Mouse (Mus musculus): Measurements from ENCODE around the gene Chp1. TPM values are rescaled to one million over a fixed set of nuclear protein-coding genes. Genes with fewer than 3 reads are reported as not detected.

The Chp1 gene
- 10 to 100 TPM; 71.1 to 77.2 TPM for polyA plus RNA-seq (2017; shearing (Covaris generic))

GRCm38 (mm10) chr2:119547522-119548370 lies at the start of gene Chp1, which contains the start of gene Exd1:
Gene Chp1 (plus strand): TSS chr2:119547697.
Gene Exd1 (minus strand): TSS chr2:119547627.

GRCm38 (mm10) chr2:119618199-119618982 lies 70.9 kb downstream of the Chp1 start, which contains the start of the genes Nusap1 and Oip5:
Gene Nusap1 (plus strand): TSS chr2:119618298.
Gene Oip5 (minus strand): TSS chr2:119618469.

Other genes with a start within 250 kb of the Chp1 start
- gene Dll4, start 221.9 kb upstream of the Chp1 start, polyA plus RNA-seq (2017; shearing (Covaris generic)) = not detected
- under 1 TPM in 1 of 2 experiments, not detected in 1; 0.58 TPM for gene Chac1, start 196.5 kb upstream of the Chp1 start, polyA plus RNA-seq (2017; shearing (Covaris generic))
- 1 to 10 TPM; 4.4 to 5.4 TPM for gene Ino80, start 70.0 kb upstream of the Chp1 start, polyA plus RNA-seq (2017; shearing (Covaris generic))
- gene Exd1, start 70 bp upstream of the Chp1 start, polyA plus RNA-seq (2017; shearing (Covaris generic)) = under 1 TPM in 1 of 2 experiments, not detected in 1; 0.28 TPM
- 10 to 100 TPM; 15.9 to 19.7 TPM for gene Nusap1, start 70.6 kb downstream of the Chp1 start, polyA plus RNA-seq (2017; shearing (Covaris generic))
- 1 to 10 TPM; 6.6 to 8.3 TPM for gene Oip5, start 70.8 kb downstream of the Chp1 start, polyA plus RNA-seq (2017; shearing (Covaris generic))
- 10 to 100 TPM; 29.9 to 37.0 TPM for gene Ndufaf1, start 115.1 kb downstream of the Chp1 start, polyA plus RNA-seq (2017; shearing (Covaris generic))
- 10 to 100 TPM; 55.1 to 93.3 TPM for gene Rtf1, start 127.4 kb downstream of the Chp1 start, polyA plus RNA-seq (2017; shearing (Covaris generic))
- 1 to 10 TPM; 1.1 to 1.5 TPM for gene Itpka, start 194.6 kb downstream of the Chp1 start, polyA plus RNA-seq (2017; shearing (Covaris generic))
- 1 to 10 TPM in 1 of 2 experiments, under 1 TPM in 1; 0.57 to 2.0 TPM for gene Ltk, start 212.7 kb downstream of the Chp1 start, polyA plus RNA-seq (2017; shearing (Covaris generic))
- gene Rpap1, start 239.8 kb downstream of the Chp1 start, polyA plus RNA-seq (2017; shearing (Covaris generic)) = 10 to 100 TPM; 17.8 to 24.4 TPM